Mouse (Mus musculus) myocyte (in vitro differentiated cells): ENCODE results near the gene 3110040M04Rik.

Experiments
- CEBPB ChIP-seq: IDR thresholded peaks from 2 replicates; pipeline ENCODE4 v1.6.1; 2011; ENCODE audit warnings: mild to moderate bottlenecking, moderate library complexity; ENCODE audit not compliant: poor library complexity, insufficient read depth, severe bottlenecking
- E2F4 ChIP-seq: IDR thresholded peaks from one replicate; pipeline ENCODE4 v1.6.1; 2011; ENCODE audit warnings: mild to moderate bottlenecking, control low read depth, moderate library complexity; ENCODE audit not compliant: insufficient read depth
- MAX ChIP-seq: IDR thresholded peaks from one replicate; pipeline ENCODE4 v1.6.1; 2011; ENCODE audit warnings: low read depth, mild to moderate bottlenecking, control low read depth
- MYOD1 ChIP-seq, 3 experiments: IDR thresholded peaks; one replicate each; pipeline ENCODE4 v1.6.1; 2011; ENCODE audit warnings: control low read depth in 2 of 3, low read depth in 2 of 3, mild to moderate bottlenecking in 2 of 3, moderate library complexity in 1 of 3; ENCODE audit not compliant: insufficient read length in 2 of 3, control insufficient read depth in 1 of 3
- MYOG ChIP-seq, 3 experiments: IDR thresholded peaks; one replicate each; pipeline ENCODE4 v1.6.1; 2011; ENCODE audit warnings: control low read depth in 2 of 3, low read depth in 2 of 3, mild to moderate bottlenecking in 2 of 3; ENCODE audit not compliant: insufficient read length in 2 of 3, control insufficient read depth in 1 of 3, insufficient read depth in 1 of 3
- POLR2A ChIP-seq: IDR thresholded peaks from one replicate; pipeline ENCODE4 v1.6.1; 2011; ENCODE audit warnings: low read depth, mild to moderate bottlenecking, control low read depth, moderate library complexity; ENCODE audit not compliant: insufficient read length
- POLR2AphosphoS2 ChIP-seq: IDR thresholded peaks from one replicate; pipeline ENCODE4 v1.6.1; 2011; ENCODE audit warnings: low read depth, control low read depth; ENCODE audit not compliant: insufficient read length
- REST ChIP-seq: IDR thresholded peaks from one replicate; pipeline ENCODE4 v1.6.1; 2011; ENCODE audit warnings: mild to moderate bottlenecking, control low read depth, moderate library complexity; ENCODE audit not compliant: insufficient read depth, insufficient read length
- SRF ChIP-seq: IDR thresholded peaks from one replicate; pipeline ENCODE4 v1.6.1; 2011; ENCODE audit warnings: low read depth; ENCODE audit not compliant: control insufficient read depth, insufficient read length
- TCF12 ChIP-seq: IDR thresholded peaks from one replicate; pipeline ENCODE4 v1.6.1; 2011; ENCODE audit warnings: mild to moderate bottlenecking, control low read depth; ENCODE audit not compliant: poor library complexity, insufficient read depth, severe bottlenecking
- TCF3 ChIP-seq: IDR thresholded peaks from one replicate; pipeline ENCODE4 v1.6.1; 2011; ENCODE audit warnings: low read depth, control low read depth; ENCODE audit not compliant: insufficient read length
- USF1 ChIP-seq: IDR thresholded peaks from one replicate; pipeline ENCODE4 v1.6.1; 2011; ENCODE audit warnings: low read depth, mild to moderate bottlenecking, control low read depth, moderate library complexity

GRCm38 (mm10) chr1:151233756-151234155 is 29.8 kb downstream of the 3110040M04Rik start:
- TF ChIP-seq POLR2AphosphoS2 (no peak), POLR2A (no peak), REST (no peak), MYOD1 (IDR thresholded peaks at IDR 0.05; ENCODE audit: control insufficient read depth in 1 of 3, insufficient read length in 2 of 3, low read depth in 2 of 3) (no peak), USF1 (no peak), TCF3 (no peak), E2F4 (no peak), MAX (no peak), CEBPB (no peak), MYOG (IDR thresholded peaks at IDR 0.05; ENCODE audit: control insufficient read depth in 1 of 3, insufficient read depth in 1 of 3, insufficient read length in 2 of 3, low read depth in 2 of 3) (no peak), TCF12 (no peak), SRF (no peak)
